Mouse (Mus musculus) heart, postnatal 4 days (tissue): Measurements from ENCODE around the gene Hoxa3. TPM values are rescaled to one million over a fixed set of nuclear protein-coding genes. Genes with fewer than 3 reads are reported as not detected.

Experiments
- DNase-seq: peaks from one replicate; pipeline ENCODE4 v3.0.0; 2021
- total RNA-seq, 2 experiments: library from RNA; stranded (reverse); gene quantifications; 2 replicates each; pipeline ENCODE4 v1.2.3; 2021

Hoxa3 gene
- 1 to 10 TPM; 1.4 TPM for total RNA-seq

- DNase-seq, result no peak
These were observed at the start of gene Hoxa3, which contains the start of gene Gm28308 for GRCm38 (mm10) chr6:52213119-52213986. Gene Hoxa3 (minus strand): TSS chr6:52213336. Gene Gm28308 (minus strand): TSS chr6:52213339.

GRCm38 (mm10) chr6:52262463-52263320, 49.6 kb upstream of the Hoxa3 start:
- peak; percentile 10 for DNase-seq

- no peak for DNase-seq
These were observed 48.8 kb upstream of the Hoxa3 start for GRCm38 (mm10) chr6:52261751-52262462.

- no peak for DNase-seq
These were observed 47.8 kb upstream of the Hoxa3 start, which contains the start of gene Hoxa13 for GRCm38 (mm10) chr6:52260654-52261575. Gene Hoxa13 (minus strand): TSS chr6:52260880.

- no peak for DNase-seq
These were observed 46.7 kb upstream of the Hoxa3 start for GRCm38 (mm10) chr6:52259811-52260261.

GRCm38 (mm10) chr6:52259081-52259790, 46.1 kb upstream of the Hoxa3 start:
- no peak for DNase-seq

- peak; percentile 88 for DNase-seq
These were observed 43.8 kb upstream of the Hoxa3 start for GRCm38 (mm10) chr6:52256956-52257355.

- no peak for DNase-seq
These were observed 40.7 kb upstream of the Hoxa3 start for GRCm38 (mm10) chr6:52253511-52254500.

GRCm38 (mm10) chr6:52252775-52253376, 39.7 kb upstream of the Hoxa3 start:
- DNase-seq, result no peak

- DNase-seq, result no peak
These were observed 39.1 kb upstream of the Hoxa3 start for GRCm38 (mm10) chr6:52252016-52252774.

- DNase-seq, result no peak
These were observed 38.2 kb upstream of the Hoxa3 start for GRCm38 (mm10) chr6:52251177-52251879.

- DNase-seq, result no peak
These were observed 36.7 kb upstream of the Hoxa3 start for GRCm38 (mm10) chr6:52249826-52250225.

- no peak for DNase-seq
These were observed 36.2 kb upstream of the Hoxa3 start for GRCm38 (mm10) chr6:52249415-52249738.

GRCm38 (mm10) chr6:52248638-52249414, 35.7 kb upstream of the Hoxa3 start:
- no peak for DNase-seq

- DNase-seq, result no peak
These were observed 34.9 kb upstream of the Hoxa3 start for GRCm38 (mm10) chr6:52247766-52248637.

GRCm38 (mm10) chr6:52246916-52247315, 33.8 kb upstream of the Hoxa3 start:
- DNase-seq, result no peak
